Mouse (Mus musculus) megakaryocyte, embryonic 14.5 days (primary cell): ENCODE results near the gene Slc8a3.

ENCODE experiments used
- FLI1 ChIP-seq: IDR thresholded peaks from 2 replicates; pipeline ENCODE4 v1.6.1; 2012; ENCODE audit warnings: low read length, inconsistent platforms, mixed read lengths
- GATA1 ChIP-seq: IDR thresholded peaks from 3 replicates; pipeline ENCODE4 v1.6.1; 2012; ENCODE audit warnings: mixed read lengths, low read length, inconsistent platforms, borderline replicate concordance

DNA sequence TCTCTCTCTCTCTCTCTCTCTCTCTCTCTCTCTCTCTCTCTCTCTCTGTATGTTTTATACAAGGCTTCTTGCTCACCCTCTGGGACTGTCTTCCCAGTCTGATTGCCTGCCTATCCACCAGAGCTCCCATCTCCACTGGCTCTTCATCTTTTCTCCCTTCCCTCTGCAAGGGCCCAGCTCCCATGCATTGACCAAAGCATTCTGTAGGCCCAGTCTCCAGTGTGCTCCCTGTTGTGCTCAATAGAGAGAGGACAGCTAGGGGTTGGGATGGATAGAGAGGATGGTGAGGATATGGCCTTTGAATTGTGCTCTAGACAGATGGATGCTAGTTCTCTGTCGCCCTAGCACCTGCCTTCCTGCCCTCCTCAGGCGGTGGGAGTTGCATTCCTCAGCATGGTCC is 109.7 kb downstream of the Slc8a3 start:
- TF ChIP-seq FLI1, result no peak
- TF ChIP-seq GATA1, result no peak
